Mouse (Mus musculus) gastrocnemius, postnatal 36 days (tissue): ENCODE measurements around the gene Akr1b7. TPM values are rescaled to one million over a fixed set of nuclear protein-coding genes. Genes with fewer than 3 reads are reported as not detected.
"Not testable (repeated sequence)": the region's sequence is repeated elsewhere in the genome, so short reads cannot be mapped to it uniquely, and the experiment has no call there.

Experiments
- DNase-seq, 2 experiments: peaks; one replicate each; pipeline ENCODE4 v3.0.0; 2022
- intact Hi-C: fragments of 180-260 bp; cut with DNase I; formaldehyde crosslinking; loops from one replicate; pipeline ENCODE4 v1.15.1; 2025
- long read RNA-seq, 2 experiments: library from polyadenylated mRNA; stranded (forward); transcript quantifications; one replicate each; pipeline ENCODE4 v2.0.0; 2021
- total RNA-seq, 2 experiments: library from RNA; stranded (reverse); gene quantifications; 2 replicates each; pipeline ENCODE4 v1.2.3; 2021

Gene Akr1b7
- total RNA-seq, result not detected
- long read RNA-seq, experiment 1, result 0 reads
- long read RNA-seq, experiment 2, result 0 reads

GRCm38 (mm10) chr6:34412023-34412422, at the start of gene Akr1b7:
TSS of gene Akr1b7 (plus strand) at chr6:34412334.
- intact Hi-C loops, result no loop called here

GRCm38 (mm10) chr6:34364217-34365136, 47.7 kb upstream of the Akr1b7 start:
- intact Hi-C loops, result no loop called here
- DNase-seq, result no peak

More at GRCm38 (mm10) chr6:34412023-34412422, at the start of gene Akr1b7:
- no peak for DNase-seq

GRCm38 (mm10) chr6:34367998-34368397, 44.1 kb upstream of the Akr1b7 start:
- DNase-seq, result no peak
- intact Hi-C loops, result no loop called here

GRCm38 (mm10) chr6:34370081-34370480, 42.1 kb upstream of the Akr1b7 start:
- DNase-seq, result no peak
- intact Hi-C loops, result no loop called here

- intact Hi-C loops, result no loop called here
- peak; percentile 52 to 71 for DNase-seq
Observed at GRCm38 (mm10) chr6:34371700-34372351, 40.3 kb upstream of the Akr1b7 start.

- intact Hi-C loops, result no loop called here
- no peak for DNase-seq
Observed at GRCm38 (mm10) chr6:34373841-34374240, 38.3 kb upstream of the Akr1b7 start.

- intact Hi-C loops, result not testable (repeated sequence)
Observed at GRCm38 (mm10) chr6:34375888-34376287, 36.2 kb upstream of the Akr1b7 start.

GRCm38 (mm10) chr6:34383401-34383800, 28.7 kb upstream of the Akr1b7 start:
- intact Hi-C loops, result no loop called here
- DNase-seq, result no peak

More at GRCm38 (mm10) chr6:34375888-34376287, 36.2 kb upstream of the Akr1b7 start:
- not testable (repeated sequence) for DNase-seq

GRCm38 (mm10) chr6:34384110-34384661, 27.9 kb upstream of the Akr1b7 start, which contains the start of gene Akr1b10:
TSS of gene Akr1b10 (plus strand) at chr6:34384218.
- peak; percentile 77 to 83 for DNase-seq
- intact Hi-C loops, result no loop called here

- peak; percentile 36 to 43 for DNase-seq
- intact Hi-C loops, result no loop called here
Observed at GRCm38 (mm10) chr6:34384701-34385370, 27.3 kb upstream of the Akr1b7 start.

- intact Hi-C loops, result no loop called here
- DNase-seq, result no peak
Observed at GRCm38 (mm10) chr6:34388420-34389156, 23.5 kb upstream of the Akr1b7 start.

GRCm38 (mm10) chr6:34395897-34396296, 16.2 kb upstream of the Akr1b7 start:
- intact Hi-C loops, result loop anchor here (10.0 kb wide), 1 partner anchor 49 kb away; no protein-coding TSS in a partner anchor
- no peak for DNase-seq

GRCm38 (mm10) chr6:34398431-34398830, 13.7 kb upstream of the Akr1b7 start:
- no peak for DNase-seq
- intact Hi-C loops, result loop anchor here (10.0 kb wide), 1 partner anchor 46 kb away; no protein-coding TSS in a partner anchor

- intact Hi-C loops, result loop anchor here (10.0 kb wide), 1 partner anchor 45 kb away; no protein-coding TSS in a partner anchor
Observed at GRCm38 (mm10) chr6:34399606-34400220, 12.4 kb upstream of the Akr1b7 start.

GRCm38 (mm10) chr6:34400696-34401095, 11.4 kb upstream of the Akr1b7 start:
- intact Hi-C loops, result no loop called here
- DNase-seq, result no peak

More at GRCm38 (mm10) chr6:34399606-34400220, 12.4 kb upstream of the Akr1b7 start:
- no peak for DNase-seq

- no peak for DNase-seq
- intact Hi-C loops, result no loop called here
Observed at GRCm38 (mm10) chr6:34406746-34407145, 5.4 kb upstream of the Akr1b7 start.

GRCm38 (mm10) chr6:34407403-34407802, 4.7 kb upstream of the Akr1b7 start:
- no peak for DNase-seq
- intact Hi-C loops, result no loop called here

GRCm38 (mm10) chr6:34412688-34413087, 554 bp downstream of the Akr1b7 start:
- intact Hi-C loops, result no loop called here
- DNase-seq, result no peak

- intact Hi-C loops, DNase-seq: not testable (repeated sequence)
Observed at GRCm38 (mm10) chr6:34413386-34413785, 1.3 kb downstream of the Akr1b7 start.
